Mouse (Mus musculus): ENCODE data around the gene C9orf72. TPM values are rescaled to one million over a fixed set of nuclear protein-coding genes. Genes with fewer than 3 reads are reported as not detected.

C9orf72 gene
- total and polyA plus RNA-seq, 3 experiments: 4.1 to 4.2 TPM; not detected in 1

DNA sequence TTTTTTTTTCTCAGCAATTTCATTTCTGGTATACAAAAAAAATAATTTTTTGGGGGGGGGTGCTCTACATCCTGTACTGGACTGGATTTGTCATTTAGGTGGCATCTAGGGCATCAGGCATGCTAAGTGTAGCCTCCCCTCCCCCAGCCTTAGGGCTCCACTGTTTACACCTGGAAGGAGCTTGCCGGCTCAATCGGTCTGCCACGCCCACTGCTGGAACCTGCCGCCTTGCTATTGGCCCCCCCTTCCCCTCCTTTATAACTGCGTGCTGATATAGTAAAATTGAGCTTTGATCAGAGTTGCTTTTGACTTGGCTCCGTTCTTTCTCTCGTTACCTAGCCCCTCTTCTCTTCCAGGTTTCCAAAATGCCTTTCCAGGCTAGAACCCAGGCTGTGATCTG is 21.3 kb downstream of the C9orf72 start:
- Histone ChIP-seq H3K79me2 (ENCODE audit: control insufficient read depth, insufficient read depth, low read length, poor library complexity) (no peaks in the 10 kb centered on the region), H3K9me3 (replicated peaks; ENCODE audit: insufficient read depth, low read length) (no peaks in the 10 kb centered on the region), H3K4me1 (ENCODE audit: control insufficient read depth in 1 of 2, insufficient read depth in 2 of 2, low read length in 2 of 2) (peaks cover 2 to 6% of the 10 kb centered on the region in 2 experiments; a peak in 3 of 4 replicates), H3K9ac (ENCODE audit: control insufficient read depth, low read depth, low read length, poor library complexity, severe bottlenecking) (no peak overlapping the region), H3K36me3 (ENCODE audit: control insufficient read depth in 1 of 2, insufficient read depth in 2 of 2, low read length in 2 of 2) (peaks cover 4 to 13% of the 10 kb centered on the region in 2 experiments), H3K27me3 (ENCODE audit: control insufficient read depth in 1 of 2, insufficient read depth in 2 of 2, low read length in 2 of 2) (no peaks in the 10 kb centered on the region), H3K4me3 (ENCODE audit: control insufficient read depth in 1 of 2, insufficient read depth in 1 of 2, low read depth in 2 of 2, low read length in 2 of 2) (no peak overlapping the region), H3K27ac (ENCODE audit: control insufficient read depth, low read depth, low read length) (no peak overlapping the region)
- DNase-seq (ENCODE audit: low read depth, low spot score): no peak
- TF ChIP-seq BHLHE40 (IDR thresholded peaks at IDR 0.05; ENCODE audit: borderline replicate concordance, low read depth, low read length) (no peak), EP300 (IDR thresholded peaks at IDR 0.05; ENCODE audit: low read depth in 1 of 2, low read length in 2 of 2) (no peak), NELFE (IDR thresholded peaks at IDR 0.05; ENCODE audit: low read depth, low read length) (no peak), MAX (IDR thresholded peaks at IDR 0.05; ENCODE audit: low read length) (no peak), GABPA (IDR thresholded peaks at IDR 0.05; ENCODE audit: low read depth, low read length) (no peak), ETS1 (IDR thresholded peaks at IDR 0.05; ENCODE audit: low read depth, low read length) (no peak), SMC3 (IDR thresholded peaks at IDR 0.05; ENCODE audit: low read depth, low read length) (no peak)

DNA sequence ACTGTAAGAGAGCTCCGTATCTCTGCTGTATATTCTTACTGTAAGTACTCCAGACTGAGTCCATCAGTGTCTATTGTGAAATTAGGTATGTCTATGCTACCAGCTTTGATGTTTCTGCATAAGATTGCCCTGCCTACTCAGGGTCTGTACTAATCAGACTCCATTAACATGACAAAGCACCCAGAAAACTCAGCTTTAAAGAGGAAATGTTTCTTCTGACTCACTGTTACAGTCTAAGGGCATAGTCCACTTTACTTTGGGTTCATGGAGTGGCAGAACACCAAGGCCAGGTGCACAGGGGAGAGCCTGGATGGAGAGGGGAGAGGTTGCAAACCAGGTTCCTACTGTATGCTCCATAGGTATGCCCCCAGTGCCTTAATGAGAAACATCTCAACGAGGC is 22.3 kb downstream of the C9orf72 start:
- no peak overlapping the region for H3K27ac ChIP-seq (ENCODE audit: control insufficient read depth, low read depth, low read length)
- H3K27me3 ChIP-seq (ENCODE audit: control insufficient read depth in 1 of 2, insufficient read depth in 2 of 2, low read length in 2 of 2): no peaks in the 10 kb centered on the region
- H3K9ac ChIP-seq (ENCODE audit: control insufficient read depth, low read depth, low read length, poor library complexity, severe bottlenecking): no peak overlapping the region
- peaks cover 4 to 13% of the 10 kb centered on the region in 2 experiments for H3K36me3 ChIP-seq (ENCODE audit: control insufficient read depth in 1 of 2, insufficient read depth in 2 of 2, low read length in 2 of 2)
- no peak for DNase-seq (ENCODE audit: low read depth, low spot score)
- no peaks in the 10 kb centered on the region for H3K9me3 ChIP-seq (replicated peaks; ENCODE audit: insufficient read depth, low read length)
- TF ChIP-seq CHD2 (IDR thresholded peaks at IDR 0.05; ENCODE audit: low read length) (no peak), TCF12 (IDR thresholded peaks at IDR 0.05; ENCODE audit: low read depth, low read length) (no peak), TBP (IDR thresholded peaks at IDR 0.05; ENCODE audit: low read depth, low read length) (no peak), MYB (IDR thresholded peaks at IDR 0.05; ENCODE audit: low read depth, low read length) (no peak), ZNF384 (IDR thresholded peaks at IDR 0.05; ENCODE audit: low read depth, low read length) (no peak), TAL1 (IDR thresholded peaks at IDR 0.05; ENCODE audit: low read length) (no peak), MXI1 (IDR thresholded peaks at IDR 0.05; ENCODE audit: low read depth, low read length) (no peak)
- H3K4me3 ChIP-seq (ENCODE audit: control insufficient read depth in 1 of 2, insufficient read depth in 1 of 2, low read depth in 2 of 2, low read length in 2 of 2): no peak overlapping the region
- no peaks in the 10 kb centered on the region for H3K79me2 ChIP-seq (ENCODE audit: control insufficient read depth, insufficient read depth, low read length, poor library complexity)
- peaks cover 2 to 6% of the 10 kb centered on the region in 2 experiments; a peak in 3 of 4 replicates for H3K4me1 ChIP-seq (ENCODE audit: control insufficient read depth in 1 of 2, insufficient read depth in 2 of 2, low read length in 2 of 2)

DNA sequence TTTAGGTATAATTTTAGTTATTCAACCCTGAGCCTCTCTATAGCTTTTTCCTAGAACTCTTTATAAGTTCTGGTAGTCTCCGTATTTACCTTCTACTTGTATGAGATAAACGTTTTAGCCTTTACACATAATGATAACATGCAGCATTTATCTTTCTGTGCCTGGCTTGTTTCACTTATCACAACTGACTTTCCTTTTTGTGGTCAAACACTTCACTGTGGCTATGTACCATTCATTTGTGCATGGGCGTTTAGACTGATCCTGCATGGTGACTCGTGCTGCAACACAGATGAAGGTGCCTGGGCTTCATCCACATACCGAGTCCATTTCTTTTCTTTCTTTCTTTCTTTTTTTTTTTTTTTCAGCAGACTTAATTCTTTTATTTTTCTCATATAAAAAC is 24.3 kb downstream of the C9orf72 start:
- Histone ChIP-seq H3K27ac (ENCODE audit: control insufficient read depth, low read depth, low read length) (peak overlapping the region; percentile 59), H3K36me3 (ENCODE audit: control insufficient read depth in 1 of 2, insufficient read depth in 2 of 2, low read length in 2 of 2) (peaks cover 4 to 13% of the 10 kb centered on the region in 2 experiments), H3K79me2 (ENCODE audit: control insufficient read depth, insufficient read depth, low read length, poor library complexity) (no peaks in the 10 kb centered on the region), H3K4me1 (ENCODE audit: control insufficient read depth in 1 of 2, insufficient read depth in 2 of 2, low read length in 2 of 2) (peaks cover 2 to 6% of the 10 kb centered on the region in 2 experiments; a peak in 3 of 4 replicates), H3K27me3 (ENCODE audit: control insufficient read depth in 1 of 2, insufficient read depth in 2 of 2, low read length in 2 of 2) (no peaks in the 10 kb centered on the region), H3K4me3 (ENCODE audit: control insufficient read depth in 1 of 2, insufficient read depth in 1 of 2, low read depth in 2 of 2, low read length in 2 of 2) (no peak overlapping the region), H3K9ac (ENCODE audit: control insufficient read depth, low read depth, low read length, poor library complexity, severe bottlenecking) (no peak overlapping the region), H3K9me3 (replicated peaks; ENCODE audit: insufficient read depth, low read length) (no peaks in the 10 kb centered on the region)
- peak; percentile 71 for DNase-seq (ENCODE audit: low read depth, low spot score)
- TF ChIP-seq RCOR1 (IDR thresholded peaks at IDR 0.05; ENCODE audit: low read depth, low read length) (peak; percentile 62; the same call in 1 of the 2 replicates), UBTF (IDR thresholded peaks at IDR 0.05; ENCODE audit: borderline replicate concordance, insufficient read depth, low read depth, low read length) (no peak), MYB (IDR thresholded peaks at IDR 0.05; ENCODE audit: low read depth, low read length) (peak; percentile 71), GATA1 (IDR thresholded peaks at IDR 0.05; ENCODE audit: low read depth, low read length) (peak; percentile 91), EP300 (IDR thresholded peaks at IDR 0.05; ENCODE audit: low read depth in 1 of 2, low read length in 2 of 2) (peak; percentile 89 to 92), ZC3H11A (IDR thresholded peaks at IDR 0.05; ENCODE audit: low read depth, low read length) (no peak), TAL1 (IDR thresholded peaks at IDR 0.05; ENCODE audit: low read length) (peak; percentile 30), CTCF (IDR thresholded peaks at IDR 0.05 in 2 of 3, conservative IDR thresholded peaks at IDR 0.05 in 1 of 3; ENCODE audit: control insufficient read depth in 1 of 3, insufficient read depth in 1 of 3, low read depth in 2 of 3, low read length in 3 of 3, poor library complexity in 1 of 3, severe bottlenecking in 1 of 3) (no peak), ETS1 (IDR thresholded peaks at IDR 0.05; ENCODE audit: low read depth, low read length) (peak; percentile 78), TCF12 (IDR thresholded peaks at IDR 0.05; ENCODE audit: low read depth, low read length) (peak; percentile 88), MAZ (IDR thresholded peaks at IDR 0.05; ENCODE audit: low read depth, low read length) (no peak)
